Mouse (Mus musculus) E14TG2a.4 (cell line): ENCODE measurements around the gene Sema7a.

Experiments used
- CTCF ChIP-seq: conservative IDR thresholded peaks from 2 replicates; pipeline ENCODE4 v1.5.1; 2014; ENCODE audit warnings: low read length
- POU5F1 ChIP-seq: IDR thresholded peaks from 2 replicates; pipeline ENCODE4 v1.6.1; 2014; ENCODE audit warnings: low read length, borderline replicate concordance

DNA sequence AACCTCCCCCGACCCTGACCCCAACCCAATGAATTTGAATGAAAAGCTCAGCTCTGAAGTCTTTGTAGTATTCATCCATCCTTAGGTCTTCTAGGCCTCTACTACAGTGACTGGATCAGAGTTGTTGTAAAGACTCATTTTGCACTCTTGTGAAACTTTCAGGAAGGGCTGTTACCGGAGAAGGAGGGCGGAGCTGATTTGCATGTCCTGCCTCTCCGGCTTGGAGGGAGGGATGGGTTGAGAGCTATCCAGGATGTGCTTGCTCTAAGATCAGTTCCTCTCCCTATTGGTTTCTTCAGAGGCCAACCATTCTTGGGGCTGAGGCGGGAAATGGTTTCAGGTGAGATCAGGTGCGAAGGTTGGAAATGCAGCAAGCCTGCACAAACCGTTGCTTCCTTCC lies 71.1 kb downstream of the Sema7a start:
- no peak for TF ChIP-seq CTCF
- no peak for TF ChIP-seq POU5F1
